Mouse (Mus musculus) c-Kit-positive CD71-positive TER-119-negative erythroid progenitor cells, embryonic 14.5 days (primary cell): ENCODE data around the gene Kif2a.
"Not testable (repeated sequence)": the region's sequence is repeated elsewhere in the genome, so short reads cannot be mapped to it uniquely, and the experiment has no call there.

Experiments
- DNase-seq: peaks from one replicate; pipeline ENCODE4 v3.0.0-alpha.2; 2013; ENCODE audit warnings: low read depth

Kif2a gene

GRCm38 (mm10) chr13:106936256-106937137 lies 85.4 kb downstream of the Kif2a start, which contains the start of gene Ipo11:
TSS of gene Ipo11 (minus strand) at chr13:106936958.
- DNase-seq, result peak; percentile 93

GRCm38 (mm10) chr13:106935871-106936255 lies 86.1 kb downstream of the Kif2a start:
- DNase-seq, result no peak

- no peak for DNase-seq
Observed at GRCm38 (mm10) chr13:106929201-106929600, 92.7 kb downstream of the Kif2a start.

GRCm38 (mm10) chr13:106928296-106928695 lies 93.6 kb downstream of the Kif2a start:
- DNase-seq, result no peak

GRCm38 (mm10) chr13:106925921-106926320 lies 96.0 kb downstream of the Kif2a start:
- not testable (repeated sequence) for DNase-seq

GRCm38 (mm10) chr13:106918322-106919050 lies 103.4 kb downstream of the Kif2a start:
- DNase-seq, result peak; percentile 56

GRCm38 (mm10) chr13:106913125-106913736 lies 108.7 kb downstream of the Kif2a start:
- DNase-seq, result no peak

- DNase-seq, result no peak
Observed at GRCm38 (mm10) chr13:106910096-106910495, 111.8 kb downstream of the Kif2a start.
